Mouse (Mus musculus): ENCODE results near the gene Mcee. TPM values are rescaled to one million over a fixed set of nuclear protein-coding genes. Genes with fewer than 3 reads are reported as not detected.
A peak's percentile ranks its signal among the peaks of the same experiment; 100 is the strongest.

Gene Mcee
- polyA plus RNA-seq, 1 experiment from 2014 or later: 93.3 TPM

- H3K36me3 ChIP-seq (ENCODE audit: control insufficient read depth, insufficient read depth, low read length): peaks cover 62% of the 10 kb centered on the region
- DNase-seq (ENCODE audit: low spot score) (no peak), ATAC-seq (replicated peaks; ENCODE audit: low FRiP score, low TSS enrichment, low read depth) (peak; percentile 68; the same call in 1 of the 2 replicates)
- no peak overlapping the region for H3K9ac ChIP-seq (ENCODE audit: low read length)
- no peaks in the 10 kb centered on the region for H3K27me3 ChIP-seq (replicated peaks; ENCODE audit: control insufficient read depth, insufficient read depth, low read length)
- no peaks in the 10 kb centered on the region for H3K9me3 ChIP-seq (ENCODE audit: control insufficient read depth, low read length)
- H3K4me1 ChIP-seq (replicated peaks; ENCODE audit: control insufficient read depth, insufficient read depth, low read length): no peaks in the 10 kb centered on the region
- H3K4me2 ChIP-seq (ENCODE audit: low read length): no peak overlapping the region
- H3K27ac ChIP-seq (ENCODE audit: low read depth): no peak overlapping the region
- no peak overlapping the region for H3K4me3 ChIP-seq (ENCODE audit: low read depth, low read length)
- 84% methylated on average over 20 of the region's 20 CpGs for WGBS
Observed at GRCm38 (mm10) chr7:64359943-64360585, 32.3 kb upstream of the Mcee start.

DNA sequence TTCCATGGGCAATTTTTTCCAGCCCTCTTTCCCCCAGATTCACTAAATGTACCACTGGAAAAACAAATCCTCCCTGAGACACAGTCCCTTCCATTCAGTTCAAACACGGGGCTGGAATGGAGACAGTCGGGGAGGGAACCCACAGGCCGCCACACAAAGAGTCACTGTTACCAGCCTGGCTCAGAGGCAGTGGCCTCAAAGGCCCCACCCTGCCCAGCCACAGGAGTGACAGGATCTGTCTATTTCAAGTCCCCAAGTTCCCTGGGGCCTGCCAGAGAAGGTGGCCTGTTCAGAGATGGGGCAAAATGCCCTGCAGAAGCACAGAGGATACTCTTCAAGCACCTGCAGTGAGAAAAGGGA is 31.8 kb upstream of the Mcee start:
- Histone ChIP-seq H3K4me3 (ENCODE audit: low read depth, low read length) (no peak overlapping the region), H3K27me3 (replicated peaks; ENCODE audit: control insufficient read depth, insufficient read depth, low read length) (no peaks in the 10 kb centered on the region), H3K4me2 (ENCODE audit: low read length) (no peak overlapping the region), H3K36me3 (ENCODE audit: control insufficient read depth, insufficient read depth, low read length) (peaks cover 66% of the 10 kb centered on the region), H3K9me3 (ENCODE audit: control insufficient read depth, low read length) (no peaks in the 10 kb centered on the region), H3K4me1 (replicated peaks; ENCODE audit: control insufficient read depth, insufficient read depth, low read length) (no peaks in the 10 kb centered on the region), H3K9ac (ENCODE audit: low read length) (no peak overlapping the region), H3K27ac (ENCODE audit: low read depth) (no peak overlapping the region)
- ATAC-seq (replicated peaks; ENCODE audit: low FRiP score, low TSS enrichment, low read depth) (peak; percentile 62; the same call in 1 of the 2 replicates), DNase-seq (ENCODE audit: low spot score) (no peak)
- 75% methylated on average over 3 of the region's 3 CpGs for WGBS

- H3K4me3 ChIP-seq (ENCODE audit: low read depth, low read length): no peak overlapping the region
- no peaks in the 10 kb centered on the region for H3K27me3 ChIP-seq (replicated peaks; ENCODE audit: control insufficient read depth, insufficient read depth, low read length)
- H3K4me2 ChIP-seq (ENCODE audit: low read length): no peak overlapping the region
- no peaks in the 10 kb centered on the region for H3K4me1 ChIP-seq (replicated peaks; ENCODE audit: control insufficient read depth, insufficient read depth, low read length)
- H3K9ac ChIP-seq (ENCODE audit: low read length): no peak overlapping the region
- no peaks in the 10 kb centered on the region for H3K9me3 ChIP-seq (ENCODE audit: control insufficient read depth, low read length)
- DNase-seq (ENCODE audit: low spot score): no peak
- no peak overlapping the region for H3K27ac ChIP-seq (ENCODE audit: low read depth)
- no peak for ATAC-seq (replicated peaks; ENCODE audit: low FRiP score, low TSS enrichment, low read depth)
- WGBS: 91% methylated on average over 5 of the region's 5 CpGs
- H3K36me3 ChIP-seq (ENCODE audit: control insufficient read depth, insufficient read depth, low read length): peaks cover 86% of the 10 kb centered on the region
Observed at GRCm38 (mm10) chr7:64365863-64366262, 26.5 kb upstream of the Mcee start.

GRCm38 (mm10) chr7:64369841-64370240 is 22.6 kb upstream of the Mcee start:
- Histone ChIP-seq H3K4me1 (replicated peaks; ENCODE audit: control insufficient read depth, insufficient read depth, low read length) (peaks cover 6% of the 10 kb centered on the region; the same call in 1 of the 2 replicates), H3K36me3 (ENCODE audit: control insufficient read depth, insufficient read depth, low read length) (peaks cover 54% of the 10 kb centered on the region)

DNA sequence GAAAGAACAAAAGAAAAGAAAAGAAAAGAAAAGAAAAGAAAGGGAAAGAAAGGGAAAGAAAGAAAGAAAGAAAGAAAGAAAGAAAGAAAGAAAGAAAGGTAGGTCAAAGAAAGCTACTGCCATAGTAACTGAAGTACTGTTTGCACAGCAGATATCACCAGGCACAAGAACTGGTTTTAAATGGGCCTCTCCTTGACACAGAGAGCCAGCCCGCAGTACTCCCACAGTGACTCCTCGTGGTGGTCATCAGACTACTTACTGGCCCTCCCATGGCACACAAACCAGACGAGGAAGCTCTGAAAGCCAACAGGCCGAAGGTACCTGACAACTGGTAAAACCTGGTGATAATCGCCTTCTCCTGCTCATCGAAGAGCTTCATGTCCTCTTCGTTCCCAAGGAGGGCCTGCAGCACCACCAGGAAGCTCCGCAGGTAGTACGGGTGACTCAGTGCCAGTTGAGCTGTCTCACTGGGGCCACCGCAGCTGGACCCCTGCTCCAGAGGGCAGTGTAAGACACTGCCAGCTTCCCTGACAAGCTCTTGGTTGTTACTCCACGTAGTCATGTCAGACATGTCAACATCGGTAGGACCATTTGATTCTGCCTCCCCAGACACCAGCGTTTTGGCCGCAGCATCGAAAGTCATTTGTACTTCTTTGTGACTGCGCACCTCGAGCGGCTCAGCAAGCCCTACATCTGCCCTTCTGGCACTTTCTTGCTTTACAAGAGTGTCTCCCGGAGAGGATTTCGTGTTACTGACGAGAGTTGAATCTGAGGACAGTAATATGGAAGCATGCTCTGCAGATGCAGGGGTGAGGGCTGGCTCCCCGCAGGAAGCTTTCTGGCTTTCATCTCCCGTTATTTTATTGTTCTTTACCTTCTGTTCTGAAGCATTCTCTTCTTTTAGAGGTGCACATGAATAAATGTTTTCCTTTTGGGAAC is 20.2 kb upstream of the Mcee start:
- Histone ChIP-seq H3K9me3 (ENCODE audit: control insufficient read depth, low read length) (no peaks in the 10 kb centered on the region), H3K4me2 (ENCODE audit: low read length) (peak overlapping the region; percentile 82; the same call in 1 of the 2 replicates), H3K27ac (ENCODE audit: low read depth) (no peak overlapping the region), H3K4me1 (replicated peaks; ENCODE audit: control insufficient read depth, insufficient read depth, low read length) (peaks cover 6% of the 10 kb centered on the region; the same call in 1 of the 2 replicates), H3K9ac (ENCODE audit: low read length) (no peak overlapping the region), H3K27me3 (replicated peaks; ENCODE audit: control insufficient read depth, insufficient read depth, low read length) (no peaks in the 10 kb centered on the region), H3K4me3 (ENCODE audit: low read depth, low read length) (no peak overlapping the region), H3K36me3 (ENCODE audit: control insufficient read depth, insufficient read depth, low read length) (peaks cover 46% of the 10 kb centered on the region)
- no peak for DNase-seq (ENCODE audit: low spot score)
- ATAC-seq (replicated peaks; ENCODE audit: low FRiP score, low TSS enrichment, low read depth): no peak
- 91% methylated on average over 23 of the region's 23 CpGs for WGBS

More at GRCm38 (mm10) chr7:64369841-64370240, 22.6 kb upstream of the Mcee start:
- Histone ChIP-seq H3K9ac (ENCODE audit: low read length) (no peak overlapping the region), H3K27ac (ENCODE audit: low read depth) (no peak overlapping the region), H3K4me2 (ENCODE audit: low read length) (no peak overlapping the region), H3K27me3 (replicated peaks; ENCODE audit: control insufficient read depth, insufficient read depth, low read length) (no peaks in the 10 kb centered on the region), H3K9me3 (ENCODE audit: control insufficient read depth, low read length) (no peaks in the 10 kb centered on the region), H3K4me3 (ENCODE audit: low read depth, low read length) (no peak overlapping the region)
- ATAC-seq (replicated peaks; ENCODE audit: low FRiP score, low TSS enrichment, low read depth): no peak
- 87% methylated on average over 6 of the region's 6 CpGs for WGBS
- no peak for DNase-seq (ENCODE audit: low spot score)

- ATAC-seq (replicated peaks; ENCODE audit: low FRiP score, low TSS enrichment, low read depth) (peak; percentile 6; the same call in 1 of the 2 replicates), DNase-seq (ENCODE audit: low spot score) (no peak)
- peaks cover 48% of the 10 kb centered on the region for H3K36me3 ChIP-seq (ENCODE audit: control insufficient read depth, insufficient read depth, low read length)
Observed at GRCm38 (mm10) chr7:64373147-64373829, 19.1 kb upstream of the Mcee start.

DNA sequence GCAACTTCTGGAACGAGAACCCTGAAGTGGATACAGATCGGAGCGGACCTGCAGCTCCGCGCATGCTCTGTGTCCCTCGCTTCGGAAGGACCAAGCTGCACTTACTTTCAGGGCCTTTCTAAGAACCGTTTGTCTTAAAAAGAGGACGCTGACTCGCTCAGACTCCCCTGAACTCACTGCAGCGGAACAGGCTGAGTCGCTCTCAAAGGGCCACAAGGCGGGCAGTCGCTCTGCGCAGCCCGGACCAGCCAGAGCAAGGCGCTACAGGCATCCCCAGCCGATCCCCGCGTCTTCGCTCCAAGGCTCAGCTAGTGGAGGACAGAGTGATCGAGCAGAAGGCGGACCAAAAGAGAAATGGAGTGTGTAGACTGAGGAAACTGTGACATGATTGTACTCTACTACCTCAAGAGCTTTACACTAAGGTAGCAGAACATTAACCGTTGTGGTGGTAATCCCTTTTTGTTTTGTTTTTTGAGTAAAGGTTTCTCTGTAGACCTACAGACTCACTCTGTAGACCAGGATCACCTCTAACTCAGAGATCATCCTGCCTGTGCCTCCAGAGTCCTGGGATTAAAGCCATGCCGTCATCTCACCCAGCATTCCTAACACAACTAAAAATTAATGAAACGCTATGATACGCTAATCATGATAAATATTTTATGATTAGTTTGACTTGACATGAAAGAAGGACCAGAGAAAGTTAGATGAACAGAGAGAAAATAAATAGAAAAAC is 18.4 kb upstream of the Mcee start, which contains the start of gene Fan1:
TSS of gene Fan1 (minus strand) at position 266 of the 733 bp plus-strand sequence.
- Histone ChIP-seq H3K27ac (ENCODE audit: low read depth) (peak within 1 kb of the TSS; percentile 95), H3K27me3 (replicated peaks; ENCODE audit: control insufficient read depth, insufficient read depth, low read length) (no peaks in the 10 kb centered on the region), H3K4me3 (ENCODE audit: low read depth, low read length) (peak within 1 kb of the TSS; percentile 79), H3K36me3 (ENCODE audit: control insufficient read depth, insufficient read depth, low read length) (peaks cover 48% of the 10 kb centered on the region), H3K4me2 (ENCODE audit: low read length) (peak within 1 kb of the TSS; percentile 82), H3K4me1 (replicated peaks; ENCODE audit: control insufficient read depth, insufficient read depth, low read length) (peaks cover 6% of the 10 kb centered on the region; the same call in 1 of the 2 replicates), H3K9ac (ENCODE audit: low read length) (peak within 1 kb of the TSS; percentile 81), H3K9me3 (ENCODE audit: control insufficient read depth, low read length) (no peaks in the 10 kb centered on the region)
- peak; percentile 91 for ATAC-seq (replicated peaks; ENCODE audit: low FRiP score, low TSS enrichment, low read depth)
- WGBS: 3% methylated on average over 27 of the region's 27 CpGs
- peak; percentile 98 for DNase-seq (ENCODE audit: low spot score)

More at GRCm38 (mm10) chr7:64373147-64373829, 19.1 kb upstream of the Mcee start:
- Histone ChIP-seq H3K9me3 (ENCODE audit: control insufficient read depth, low read length) (no peaks in the 10 kb centered on the region), H3K27me3 (replicated peaks; ENCODE audit: control insufficient read depth, insufficient read depth, low read length) (no peaks in the 10 kb centered on the region), H3K4me1 (replicated peaks; ENCODE audit: control insufficient read depth, insufficient read depth, low read length) (peaks cover 6% of the 10 kb centered on the region; the same call in 1 of the 2 replicates), H3K27ac (ENCODE audit: low read depth) (peak overlapping the region; percentile 95), H3K4me2 (ENCODE audit: low read length) (peak overlapping the region; percentile 82), H3K9ac (ENCODE audit: low read length) (peak overlapping the region; percentile 81), H3K4me3 (ENCODE audit: low read depth, low read length) (peak overlapping the region; percentile 79)
- WGBS: 11% methylated on average over 18 of the region's 18 CpGs

Measured in intestine, embryonic 14.5 days (tissue).